Mouse (Mus musculus): ENCODE results near the gene Alg14. TPM values are rescaled to one million over a fixed set of nuclear protein-coding genes. Genes with fewer than 3 reads are reported as not detected.

The Alg14 gene
- polyA plus RNA-seq, 1 experiment from 2014 or later = 39.2 TPM

GRCm38 (mm10) chr3:121272577-121272976 lies 19.0 kb upstream of the Alg14 start:
- H3K9me3 ChIP-seq (ENCODE audit: control insufficient read depth, low read length) = no peaks in the 10 kb centered on the region

GRCm38 (mm10) chr3:121274010-121274409 lies 17.6 kb upstream of the Alg14 start:
- WGBS = 97% methylated on average over 2 of the region's 2 CpGs
- Histone ChIP-seq H3K4me1 (ENCODE audit: control insufficient read depth, insufficient read depth, low read length) (no peaks in the 10 kb centered on the region), H3K4me3 (ENCODE audit: low read depth, low read length) (no peak overlapping the region)

More at GRCm38 (mm10) chr3:121272577-121272976, 19.0 kb upstream of the Alg14 start:
- no peak overlapping the region for H3K9ac ChIP-seq (replicated peaks; ENCODE audit: low read depth, low read length)
- ATAC-seq (ENCODE audit: low read depth) = no peak
- no peak overlapping the region for H3K4me2 ChIP-seq (ENCODE audit: low read depth, low read length)
- no peaks in the 10 kb centered on the region for H3K27me3 ChIP-seq (ENCODE audit: control insufficient read depth, insufficient read depth, low read length)
- no peak overlapping the region for H3K4me3 ChIP-seq (ENCODE audit: low read depth, low read length)
- WGBS = 66% methylated on average over 2 of the region's 2 CpGs
- no peaks in the 10 kb centered on the region for H3K36me3 ChIP-seq (ENCODE audit: control insufficient read depth, insufficient read depth, low read length)
- no peak overlapping the region for H3K27ac ChIP-seq (ENCODE audit: low read depth, low read length)
- no peaks in the 10 kb centered on the region for H3K4me1 ChIP-seq (ENCODE audit: control insufficient read depth, insufficient read depth, low read length)

GRCm38 (mm10) chr3:121277009-121277408 lies 14.6 kb upstream of the Alg14 start:
- ATAC-seq (ENCODE audit: low read depth) = no peak
- no peaks in the 10 kb centered on the region for H3K27me3 ChIP-seq (ENCODE audit: control insufficient read depth, insufficient read depth, low read length)
- H3K9ac ChIP-seq (replicated peaks; ENCODE audit: low read depth, low read length) = no peak overlapping the region
- H3K4me2 ChIP-seq (ENCODE audit: low read depth, low read length) = no peak overlapping the region
- H3K9me3 ChIP-seq (ENCODE audit: control insufficient read depth, low read length) = no peaks in the 10 kb centered on the region
- 80% methylated on average over 4 of the region's 4 CpGs for WGBS
- no peaks in the 10 kb centered on the region for H3K36me3 ChIP-seq (ENCODE audit: control insufficient read depth, insufficient read depth, low read length)
- no peak overlapping the region for H3K4me3 ChIP-seq (ENCODE audit: low read depth, low read length)
- H3K27ac ChIP-seq (ENCODE audit: low read depth, low read length) = no peak overlapping the region
- H3K4me1 ChIP-seq (ENCODE audit: control insufficient read depth, insufficient read depth, low read length) = no peaks in the 10 kb centered on the region

More at GRCm38 (mm10) chr3:121274010-121274409, 17.6 kb upstream of the Alg14 start:
- Histone ChIP-seq H3K9me3 (ENCODE audit: control insufficient read depth, low read length) (no peaks in the 10 kb centered on the region), H3K27me3 (ENCODE audit: control insufficient read depth, insufficient read depth, low read length) (no peaks in the 10 kb centered on the region), H3K9ac (replicated peaks; ENCODE audit: low read depth, low read length) (no peak overlapping the region), H3K36me3 (ENCODE audit: control insufficient read depth, insufficient read depth, low read length) (no peaks in the 10 kb centered on the region), H3K4me2 (ENCODE audit: low read depth, low read length) (no peak overlapping the region), H3K27ac (ENCODE audit: low read depth, low read length) (no peak overlapping the region)
- ATAC-seq (ENCODE audit: low read depth) = no peak

- no peaks in the 10 kb centered on the region for H3K27me3 ChIP-seq (ENCODE audit: control insufficient read depth, insufficient read depth, low read length)
- no peak overlapping the region for H3K4me2 ChIP-seq (ENCODE audit: low read depth, low read length)
- 88% methylated on average over 4 of the region's 4 CpGs for WGBS
- H3K27ac ChIP-seq (ENCODE audit: low read depth, low read length) = no peak overlapping the region
- no peaks in the 10 kb centered on the region for H3K9me3 ChIP-seq (ENCODE audit: control insufficient read depth, low read length)
- no peaks in the 10 kb centered on the region for H3K4me1 ChIP-seq (ENCODE audit: control insufficient read depth, insufficient read depth, low read length)
- no peak for ATAC-seq (ENCODE audit: low read depth)
- H3K36me3 ChIP-seq (ENCODE audit: control insufficient read depth, insufficient read depth, low read length) = no peaks in the 10 kb centered on the region
- H3K9ac ChIP-seq (replicated peaks; ENCODE audit: low read depth, low read length) = no peak overlapping the region
- no peak overlapping the region for H3K4me3 ChIP-seq (ENCODE audit: low read depth, low read length)
Measured at GRCm38 (mm10) chr3:121277557-121277956, 14.0 kb upstream of the Alg14 start.

GRCm38 (mm10) chr3:121279679-121280078 lies 11.9 kb upstream of the Alg14 start:
- WGBS = 86% methylated on average over 14 of the region's 14 CpGs
- Histone ChIP-seq H3K4me1 (ENCODE audit: control insufficient read depth, insufficient read depth, low read length) (no peaks in the 10 kb centered on the region), H3K4me2 (ENCODE audit: low read depth, low read length) (no peak overlapping the region), H3K36me3 (ENCODE audit: control insufficient read depth, insufficient read depth, low read length) (no peaks in the 10 kb centered on the region), H3K4me3 (ENCODE audit: low read depth, low read length) (no peak overlapping the region), H3K27me3 (ENCODE audit: control insufficient read depth, insufficient read depth, low read length) (no peaks in the 10 kb centered on the region), H3K27ac (ENCODE audit: low read depth, low read length) (no peak overlapping the region), H3K9me3 (ENCODE audit: control insufficient read depth, low read length) (no peaks in the 10 kb centered on the region), H3K9ac (replicated peaks; ENCODE audit: low read depth, low read length) (no peak overlapping the region)
- ATAC-seq (ENCODE audit: low read depth) = no peak

- Histone ChIP-seq H3K36me3 (ENCODE audit: control insufficient read depth, insufficient read depth, low read length) (no peaks in the 10 kb centered on the region), H3K9ac (replicated peaks; ENCODE audit: low read depth, low read length) (no peak within 1 kb of the TSS), H3K4me1 (ENCODE audit: control insufficient read depth, insufficient read depth, low read length) (no peaks in the 10 kb centered on the region), H3K9me3 (ENCODE audit: control insufficient read depth, low read length) (no peaks in the 10 kb centered on the region), H3K4me2 (ENCODE audit: low read depth, low read length) (no peak within 1 kb of the TSS), H3K4me3 (ENCODE audit: low read depth, low read length) (no peak within 1 kb of the TSS), H3K27ac (ENCODE audit: low read depth, low read length) (no peak within 1 kb of the TSS), H3K27me3 (ENCODE audit: control insufficient read depth, insufficient read depth, low read length) (no peaks in the 10 kb centered on the region)
- no peak for ATAC-seq (ENCODE audit: low read depth)
- 92% methylated on average over 4 of the region's 4 CpGs for WGBS
Measured at GRCm38 (mm10) chr3:121282998-121283397, 8.6 kb upstream of the Alg14 start, which contains the start of gene Tmem56. Gene Tmem56 (minus strand): TSS chr3:121283098.

- Histone ChIP-seq H3K27me3 (ENCODE audit: control insufficient read depth, insufficient read depth, low read length) (no peaks in the 10 kb centered on the region), H3K4me1 (ENCODE audit: control insufficient read depth, insufficient read depth, low read length) (no peaks in the 10 kb centered on the region), H3K36me3 (ENCODE audit: control insufficient read depth, insufficient read depth, low read length) (no peaks in the 10 kb centered on the region), H3K4me2 (ENCODE audit: low read depth, low read length) (no peak overlapping the region), H3K4me3 (ENCODE audit: low read depth, low read length) (no peak overlapping the region), H3K9me3 (ENCODE audit: control insufficient read depth, low read length) (no peaks in the 10 kb centered on the region), H3K27ac (ENCODE audit: low read depth, low read length) (no peak overlapping the region), H3K9ac (replicated peaks; ENCODE audit: low read depth, low read length) (no peak overlapping the region)
- no peak for ATAC-seq (ENCODE audit: low read depth)
- 97% methylated on average over 6 of the region's 6 CpGs for WGBS
Measured at GRCm38 (mm10) chr3:121285219-121285618, 6.4 kb upstream of the Alg14 start.

- H3K27me3 ChIP-seq (ENCODE audit: control insufficient read depth, insufficient read depth, low read length) = no peaks in the 10 kb centered on the region
- H3K9ac ChIP-seq (replicated peaks; ENCODE audit: low read depth, low read length) = no peak overlapping the region
- H3K4me2 ChIP-seq (ENCODE audit: low read depth, low read length) = no peak overlapping the region
- H3K4me3 ChIP-seq (ENCODE audit: low read depth, low read length) = no peak overlapping the region
- H3K36me3 ChIP-seq (ENCODE audit: control insufficient read depth, insufficient read depth, low read length) = no peaks in the 10 kb centered on the region
- ATAC-seq (ENCODE audit: low read depth) = no peak
- no peaks in the 10 kb centered on the region for H3K4me1 ChIP-seq (ENCODE audit: control insufficient read depth, insufficient read depth, low read length)
- WGBS = 97% methylated on average over 2 of the region's 2 CpGs
- H3K9me3 ChIP-seq (ENCODE audit: control insufficient read depth, low read length) = no peaks in the 10 kb centered on the region
- no peak overlapping the region for H3K27ac ChIP-seq (ENCODE audit: low read depth, low read length)
Measured at GRCm38 (mm10) chr3:121287151-121287550, 4.4 kb upstream of the Alg14 start.

GRCm38 (mm10) chr3:121290681-121291080 lies 892 bp upstream of the Alg14 start:
- WGBS = 77% methylated on average over 8 of the region's 8 CpGs
- H3K9me3 ChIP-seq (ENCODE audit: control insufficient read depth, low read length) = no peaks in the 10 kb centered on the region
- ATAC-seq (ENCODE audit: low read depth) = no peak
- H3K4me3 ChIP-seq (ENCODE audit: low read depth, low read length) = peak overlapping the region; percentile 58; the same call in 1 of the 2 replicates
- peak overlapping the region; percentile 92; the same call in 1 of the 2 replicates for H3K27ac ChIP-seq (ENCODE audit: low read depth, low read length)
- H3K4me2 ChIP-seq (ENCODE audit: low read depth, low read length) = peak overlapping the region; percentile 63
- no peaks in the 10 kb centered on the region for H3K27me3 ChIP-seq (ENCODE audit: control insufficient read depth, insufficient read depth, low read length)
- no peak overlapping the region; the same call in 1 of the 2 replicates for H3K9ac ChIP-seq (replicated peaks; ENCODE audit: low read depth, low read length)
- no peaks in the 10 kb centered on the region for H3K4me1 ChIP-seq (ENCODE audit: control insufficient read depth, insufficient read depth, low read length)
- H3K36me3 ChIP-seq (ENCODE audit: control insufficient read depth, insufficient read depth, low read length) = no peaks in the 10 kb centered on the region
